8 mouse cellular contexts compared by ENCODE assay signal in the genomic region with DNA sequence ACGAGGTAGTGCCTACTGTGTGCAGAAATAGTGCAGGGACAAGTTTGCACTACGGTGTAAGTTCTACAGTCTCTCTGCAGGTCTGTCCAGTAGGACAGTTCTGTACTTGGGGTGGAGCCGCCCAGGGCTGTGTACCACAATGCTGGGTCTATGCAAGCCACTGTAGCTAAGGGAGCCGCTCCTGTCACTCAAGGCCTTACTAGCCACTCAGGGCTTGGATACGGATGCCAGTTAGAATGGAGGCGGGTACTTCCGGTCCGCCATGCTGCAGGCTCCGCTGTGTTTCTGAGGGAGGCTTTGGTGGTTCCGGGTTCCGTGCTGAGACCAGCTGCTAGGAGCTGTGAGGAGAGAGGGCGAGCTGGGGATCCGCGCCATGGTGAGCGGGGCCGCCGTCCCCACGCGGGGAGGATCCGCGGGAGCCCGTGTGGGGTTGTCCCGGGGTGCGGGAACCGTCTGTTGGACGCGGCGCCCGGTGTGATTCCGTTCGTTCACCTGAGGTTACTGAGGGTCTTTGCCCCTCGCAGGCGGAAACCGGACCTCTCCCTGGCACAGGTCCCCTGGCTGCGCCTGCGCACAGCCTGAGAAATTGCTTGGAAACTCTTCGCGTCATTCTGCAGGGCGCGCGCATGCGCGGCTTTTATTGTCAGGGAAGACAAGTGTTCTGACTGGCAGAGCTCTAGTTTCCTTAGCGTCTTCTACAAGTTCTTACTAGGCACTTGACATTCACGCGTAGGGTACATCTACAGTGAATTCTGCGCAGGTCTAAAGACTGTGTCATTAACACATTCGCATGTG. TPM values are rescaled to one million over a fixed set of nuclear protein-coding genes. Genes with fewer than 3 reads are reported as not detected.
A peak's percentile ranks its signal among the peaks of the same experiment; 100 is the strongest.
DNase-seq lines count a peak whose midpoint lies in the region; ATAC-seq lines count a peak whose summit lies in the region.
"Not testable (repeated sequence)": the region's sequence is repeated elsewhere in the genome, so short reads cannot be mapped to it uniquely, and the experiment has no call there.

No protein-coding gene starts in this region.

- ATAC-seq in embryonic facial prominence, embryonic 11.5 days (replicated peaks; ENCODE audit: insufficient number of reproducible peaks, low FRiP score, low TSS enrichment, low read depth) = peak; percentile 100
- ATAC-seq in granulocyte monocyte progenitor cell, adult 5-6 weeks (replicated peaks; ENCODE audit: poor library complexity, severe bottlenecking) = peak; percentile 99
- peak; percentile 100 for ATAC-seq in intestine, embryonic 16.5 days
- peak; percentile 100 for ATAC-seq in megakaryocyte-erythroid progenitor cell, adult 5-6 weeks (replicated peaks; ENCODE audit: low FRiP score, low TSS enrichment, poor library complexity, severe bottlenecking)

- not testable (repeated sequence) for H3K36me3 ChIP-seq in embryonic facial prominence, embryonic 11.5 days (replicated peaks; ENCODE audit: control insufficient read depth, insufficient read depth, low read depth, low read length); intestine, embryonic 16.5 days (ENCODE audit: control insufficient read depth, insufficient read depth, low read length)

- not testable (repeated sequence) for H3K27me3 ChIP-seq in embryonic facial prominence, embryonic 11.5 days (ENCODE audit: control insufficient read depth, insufficient read depth, low read length); intestine, embryonic 16.5 days (replicated peaks; ENCODE audit: control insufficient read depth, insufficient read depth, low read length)

- WGBS in embryonic facial prominence, embryonic 11.5 days = 2% methylated on average over 11 of the region's 48 CpGs
- WGBS in intestine, embryonic 16.5 days = 3% methylated on average over 12 of the region's 48 CpGs

- not testable (repeated sequence) for H3K4me2 ChIP-seq in embryonic facial prominence, embryonic 11.5 days (ENCODE audit: low read depth, low read length)
- peak overlapping the region; percentile 39 for H3K4me2 ChIP-seq in intestine, embryonic 16.5 days (ENCODE audit: low read depth, low read length)

- H3K27ac ChIP-seq in embryonic facial prominence, embryonic 11.5 days (replicated peaks; ENCODE audit: low read depth, low read length); intestine, embryonic 16.5 days (ENCODE audit: low read length): not testable (repeated sequence)

- not testable (repeated sequence) for H3K9ac ChIP-seq in embryonic facial prominence, embryonic 11.5 days (replicated peaks; ENCODE audit: low read length); intestine, embryonic 16.5 days (ENCODE audit: low read depth, low read length)

- peak; percentile 68 for DNase-seq in adrenal gland, postnatal 10 days
- DNase-seq in embryonic facial prominence, embryonic 11.5 days (ENCODE audit: low spot score) = peak; percentile 85
- peak; percentile 50 to 80 for DNase-seq in left cerebral cortex, postnatal 25 days (ENCODE audit: low spot score in 2 of 2)
- peak; percentile 66 for DNase-seq in right cerebral cortex, postnatal 25 days
- peak; percentile 76 for DNase-seq in yolk sac, embryonic 10.5 days (ENCODE audit: low spot score)

- not testable (repeated sequence) for H3K4me1 ChIP-seq in embryonic facial prominence, embryonic 11.5 days (ENCODE audit: control insufficient read depth, insufficient read depth, low read length); intestine, embryonic 16.5 days (ENCODE audit: control insufficient read depth, insufficient read depth, low read length)

- intact Hi-C loops in left cerebral cortex, postnatal 25 days (cut with DNase I) = not testable (repeated sequence)

- H3K9me3 ChIP-seq in embryonic facial prominence, embryonic 11.5 days (replicated peaks; ENCODE audit: control insufficient read depth, low read length); intestine, embryonic 16.5 days (ENCODE audit: control insufficient read depth, low read length): not testable (repeated sequence)

- peak overlapping the region; percentile 22 for H3K4me3 ChIP-seq in embryonic facial prominence, embryonic 11.5 days (ENCODE audit: low read depth, low read length)
- H3K4me3 ChIP-seq in intestine, embryonic 16.5 days (ENCODE audit: low read length) = peak overlapping the region; percentile 36

RNA-seq across cellular contexts. Expression of a gene that starts 51.0 kb away (rescaled TPM):
- total RNA-seq in adrenal gland, postnatal 10 days (2021) = 10 to 100 TPM in 1 of 2 experiments, 1 to 10 TPM in 1; 5.6 to 10.1 TPM
- polyA plus RNA-seq in embryonic facial prominence, embryonic 11.5 days (2014; fragmentation: Nextera tagmentation; extraction: Ambion mirVana) = 14.7 and 15.0 TPM in 2 replicates
- 6.0 and 13.9 TPM in 2 replicates for total RNA-seq in granulocyte monocyte progenitor cell, adult 5-6 weeks (2014; fragmentation: Nextera tagmentation)
- total RNA-seq in granulocyte monocyte progenitor cell, adult 5-6 weeks (2017) = 4.6 and 6.2 TPM in 2 replicates
- polyA plus RNA-seq in intestine, embryonic 16.5 days (2015; fragmentation: Nextera tagmentation; extraction: Ambion mirVana) = 9.2 and 10.7 TPM in 2 replicates
- 10 to 100 TPM; 10.4 to 10.6 TPM for total RNA-seq in left cerebral cortex, postnatal 25 days (2021)
- 10.4 and 17.6 TPM in 2 replicates for total RNA-seq in megakaryocyte-erythroid progenitor cell, adult 5-6 weeks (2014; fragmentation: Nextera tagmentation)
- 4.8 and 7.4 TPM in 2 replicates for total RNA-seq in megakaryocyte-erythroid progenitor cell, adult 5-6 weeks (2017)
